Mouse (Mus musculus): ENCODE results near the gene Otop1.

GRCm38 (mm10) chr5:38309795-38310194, 34.0 kb downstream of the Otop1 start:
- no peak for TF ChIP-seq CTCF (IDR thresholded peaks at IDR 0.05; ENCODE audit: borderline replicate concordance, extremely low read depth, insufficient read depth, insufficient read length)
- no peak for TF ChIP-seq POLR2A (IDR thresholded peaks at IDR 0.05; ENCODE audit: borderline replicate concordance, extremely low read depth, insufficient read depth, insufficient read length, poor library complexity, severe bottlenecking)

Data from brain, embryonic 14.5 days (tissue).